Mouse (Mus musculus): ENCODE measurements at regions not wholly inside any gene's neighbourhood (a gene's known extent, or its start where the extent isn't known, plus 50 kb on each side); places are given as distances from the start of the nearest gene placed in this dataset.

- H3K9ac ChIP-seq (replicated peaks; ENCODE audit: low read depth, low read length): no peak overlapping the region
- ATAC-seq (ENCODE audit: insufficient read depth, low read depth) (no peak), DNase-seq (ENCODE audit: low spot score) (no peak)
- no peaks in the 10 kb centered on the region for H3K9me3 ChIP-seq (replicated peaks; ENCODE audit: control insufficient read depth, low read length)
- no peaks in the 10 kb centered on the region for H3K27me3 ChIP-seq (ENCODE audit: control insufficient read depth, insufficient read depth, low read length)
- no peaks in the 10 kb centered on the region for H3K36me3 ChIP-seq (replicated peaks; ENCODE audit: control insufficient read depth, insufficient read depth, low read length)
- 78% methylated on average over 4 of the region's 4 CpGs for WGBS
- H3K4me3 ChIP-seq (ENCODE audit: low read depth, low read length): no peak overlapping the region
- TF ChIP-seq EP300 (IDR thresholded peaks at IDR 0.05; ENCODE audit: low read depth): no peak
- no peak for TF ChIP-seq CTCF (IDR thresholded peaks at IDR 0.05; ENCODE audit: low read depth)
- no peak overlapping the region for H3K27ac ChIP-seq (ENCODE audit: low read depth)
- no peaks in the 10 kb centered on the region for H3K4me1 ChIP-seq (ENCODE audit: control insufficient read depth, insufficient read depth)
- no peak overlapping the region for H3K4me2 ChIP-seq (ENCODE audit: low read depth, low read length)
These were observed 64.2 kb upstream of the Gm3045 start for GRCm38 (mm10) chr13:56362238-56362637.

DNA sequence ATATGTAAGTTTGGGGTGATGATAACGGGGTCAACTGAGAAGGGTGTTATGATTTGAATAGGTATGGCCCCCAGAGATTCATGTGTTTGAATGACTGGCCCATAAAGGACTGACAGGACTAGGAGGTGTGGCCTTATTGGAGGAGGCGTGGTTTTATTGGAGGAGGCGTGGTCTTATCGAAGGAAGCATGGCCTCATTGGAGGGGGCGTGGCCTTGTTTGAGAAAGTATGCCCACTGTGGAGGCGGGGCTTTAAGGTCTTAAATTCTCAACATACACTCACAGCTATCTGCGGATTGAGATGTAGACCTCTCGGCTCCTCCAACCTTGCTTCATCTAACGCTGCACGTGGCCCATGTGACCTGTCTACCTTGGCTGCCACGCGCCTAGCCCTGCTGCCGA, 63.7 kb upstream of the Gm3045 start:
- H3K27ac ChIP-seq (ENCODE audit: low read depth): no peak overlapping the region
- DNase-seq (ENCODE audit: low spot score) (no peak), ATAC-seq (ENCODE audit: insufficient read depth, low read depth) (no peak)
- no peak overlapping the region for H3K9ac ChIP-seq (replicated peaks; ENCODE audit: low read depth, low read length)
- H3K4me2 ChIP-seq (ENCODE audit: low read depth, low read length): no peak overlapping the region
- H3K9me3 ChIP-seq (replicated peaks; ENCODE audit: control insufficient read depth, low read length): no peaks in the 10 kb centered on the region
- no peaks in the 10 kb centered on the region for H3K27me3 ChIP-seq (ENCODE audit: control insufficient read depth, insufficient read depth, low read length)
- H3K4me1 ChIP-seq (ENCODE audit: control insufficient read depth, insufficient read depth): no peaks in the 10 kb centered on the region
- WGBS: 43% methylated on average over 13 of the region's 13 CpGs
- H3K36me3 ChIP-seq (replicated peaks; ENCODE audit: control insufficient read depth, insufficient read depth, low read length): no peaks in the 10 kb centered on the region
- TF ChIP-seq CTCF (IDR thresholded peaks at IDR 0.05; ENCODE audit: low read depth) (no peak), EP300 (IDR thresholded peaks at IDR 0.05; ENCODE audit: low read depth) (no peak)
- H3K4me3 ChIP-seq (ENCODE audit: low read depth, low read length): no peak overlapping the region

GRCm38 (mm10) chr13:56369600-56369999, 56.8 kb upstream of the Gm3045 start:
- ATAC-seq (ENCODE audit: insufficient read depth, low read depth) (no peak), DNase-seq (ENCODE audit: low spot score) (no peak)
- H3K9me3 ChIP-seq (replicated peaks; ENCODE audit: control insufficient read depth, low read length): no peaks in the 10 kb centered on the region
- TF ChIP-seq CTCF (IDR thresholded peaks at IDR 0.05; ENCODE audit: low read depth): no peak
- no peak for TF ChIP-seq EP300 (IDR thresholded peaks at IDR 0.05; ENCODE audit: low read depth)
- H3K27ac ChIP-seq (ENCODE audit: low read depth): no peak overlapping the region
- no peak overlapping the region for H3K4me2 ChIP-seq (ENCODE audit: low read depth, low read length)
- H3K4me3 ChIP-seq (ENCODE audit: low read depth, low read length): no peak overlapping the region
- peaks cover 4% of the 10 kb centered on the region for H3K4me1 ChIP-seq (ENCODE audit: control insufficient read depth, insufficient read depth)
- H3K9ac ChIP-seq (replicated peaks; ENCODE audit: low read depth, low read length): no peak overlapping the region
- 59% methylated on average over 2 of the region's 2 CpGs for WGBS
- no peaks in the 10 kb centered on the region for H3K27me3 ChIP-seq (ENCODE audit: control insufficient read depth, insufficient read depth, low read length)
- H3K36me3 ChIP-seq (replicated peaks; ENCODE audit: control insufficient read depth, insufficient read depth, low read length): no peaks in the 10 kb centered on the region

- no peak for TF ChIP-seq EP300 (IDR thresholded peaks at IDR 0.05; ENCODE audit: low read depth)
- no peak for TF ChIP-seq CTCF (IDR thresholded peaks at IDR 0.05; ENCODE audit: low read depth)
- ATAC-seq (ENCODE audit: insufficient read depth, low read depth): no peak
- Histone ChIP-seq H3K27ac (ENCODE audit: low read depth) (no peak overlapping the region), H3K4me3 (ENCODE audit: low read depth, low read length) (no peak overlapping the region), H3K4me2 (ENCODE audit: low read depth, low read length) (no peak overlapping the region), H3K4me1 (ENCODE audit: control insufficient read depth, insufficient read depth) (peaks cover 4% of the 10 kb centered on the region), H3K9ac (replicated peaks; ENCODE audit: low read depth, low read length) (no peak overlapping the region), H3K9me3 (replicated peaks; ENCODE audit: control insufficient read depth, low read length) (no peaks in the 10 kb centered on the region), H3K36me3 (replicated peaks; ENCODE audit: control insufficient read depth, insufficient read depth, low read length) (no peaks in the 10 kb centered on the region), H3K27me3 (ENCODE audit: control insufficient read depth, insufficient read depth, low read length) (no peaks in the 10 kb centered on the region)
- DNase-seq (ENCODE audit: low spot score): no peak
- 38% methylated on average over 5 of the region's 5 CpGs for WGBS
These were observed 55.0 kb upstream of the Gm3045 start for GRCm38 (mm10) chr13:56371374-56371773.

DNA sequence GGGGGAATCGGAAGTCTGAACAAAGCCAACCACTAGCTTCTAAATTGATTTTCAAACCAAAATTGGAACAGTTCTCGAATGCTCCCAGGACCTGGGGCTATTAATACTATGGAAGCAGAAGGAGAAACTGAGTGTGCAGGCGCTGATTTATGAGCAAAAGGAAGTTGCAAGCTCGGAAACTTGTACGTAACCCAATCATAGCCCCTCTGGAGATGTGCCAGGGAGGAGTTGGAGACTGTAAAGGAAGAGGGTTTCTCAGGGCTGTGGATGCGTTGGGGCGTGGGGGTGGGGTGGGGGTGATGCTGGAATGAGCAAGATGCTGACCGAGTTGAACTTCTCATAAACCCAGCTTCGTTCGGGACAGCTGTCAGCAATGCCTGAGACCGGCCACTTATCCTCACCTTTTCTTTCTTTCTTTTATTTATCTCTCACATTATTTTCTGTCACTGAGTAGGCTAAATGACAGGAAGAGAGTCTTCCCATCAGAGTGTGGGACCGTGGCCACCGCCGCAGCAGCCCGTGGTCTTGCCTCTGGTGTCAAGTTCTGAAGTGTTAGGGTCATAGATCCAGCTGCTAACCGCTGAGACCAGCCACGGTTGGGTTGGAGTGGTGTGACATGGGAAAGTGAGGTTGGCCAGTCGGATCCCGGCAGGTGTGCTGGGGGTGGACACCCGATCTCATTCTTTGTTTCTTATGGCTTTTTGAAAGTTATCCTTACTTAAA, 54.2 kb upstream of the Gm3045 start:
- H3K9ac ChIP-seq (replicated peaks; ENCODE audit: low read depth, low read length): no peak overlapping the region
- WGBS: 67% methylated on average over 20 of the region's 20 CpGs
- H3K36me3 ChIP-seq (replicated peaks; ENCODE audit: control insufficient read depth, insufficient read depth, low read length): no peaks in the 10 kb centered on the region
- no peak for ATAC-seq (ENCODE audit: insufficient read depth, low read depth)
- no peaks in the 10 kb centered on the region for H3K9me3 ChIP-seq (replicated peaks; ENCODE audit: control insufficient read depth, low read length)
- DNase-seq (ENCODE audit: low spot score): no peak
- no peak overlapping the region for H3K4me2 ChIP-seq (ENCODE audit: low read depth, low read length)
- H3K27ac ChIP-seq (ENCODE audit: low read depth): no peak overlapping the region
- TF ChIP-seq EP300 (IDR thresholded peaks at IDR 0.05; ENCODE audit: low read depth) (no peak), CTCF (IDR thresholded peaks at IDR 0.05; ENCODE audit: low read depth) (no peak)
- peaks cover 4% of the 10 kb centered on the region for H3K4me1 ChIP-seq (ENCODE audit: control insufficient read depth, insufficient read depth)
- H3K4me3 ChIP-seq (ENCODE audit: low read depth, low read length): no peak overlapping the region
- H3K27me3 ChIP-seq (ENCODE audit: control insufficient read depth, insufficient read depth, low read length): no peaks in the 10 kb centered on the region

GRCm38 (mm10) chr13:56372727-56373126, 53.7 kb upstream of the Gm3045 start:
- no peaks in the 10 kb centered on the region for H3K36me3 ChIP-seq (replicated peaks; ENCODE audit: control insufficient read depth, insufficient read depth, low read length)
- H3K27me3 ChIP-seq (ENCODE audit: control insufficient read depth, insufficient read depth, low read length): no peaks in the 10 kb centered on the region
- H3K4me3 ChIP-seq (ENCODE audit: low read depth, low read length): no peak overlapping the region
- no peak overlapping the region for H3K9ac ChIP-seq (replicated peaks; ENCODE audit: low read depth, low read length)
- no peak overlapping the region for H3K4me2 ChIP-seq (ENCODE audit: low read depth, low read length)
- no peak for ATAC-seq (ENCODE audit: insufficient read depth, low read depth)
- H3K27ac ChIP-seq (ENCODE audit: low read depth): no peak overlapping the region
- peak; percentile 20 for TF ChIP-seq CTCF (IDR thresholded peaks at IDR 0.05; ENCODE audit: low read depth)
- no peak for TF ChIP-seq EP300 (IDR thresholded peaks at IDR 0.05; ENCODE audit: low read depth)
- no peaks in the 10 kb centered on the region for H3K9me3 ChIP-seq (replicated peaks; ENCODE audit: control insufficient read depth, low read length)
- H3K4me1 ChIP-seq (ENCODE audit: control insufficient read depth, insufficient read depth): peaks cover 4% of the 10 kb centered on the region
- no peak for DNase-seq (ENCODE audit: low spot score)
- WGBS: 73% methylated on average over 6 of the region's 6 CpGs

Data from heart, postnatal 0 days (tissue).